In the genomic region with DNA sequence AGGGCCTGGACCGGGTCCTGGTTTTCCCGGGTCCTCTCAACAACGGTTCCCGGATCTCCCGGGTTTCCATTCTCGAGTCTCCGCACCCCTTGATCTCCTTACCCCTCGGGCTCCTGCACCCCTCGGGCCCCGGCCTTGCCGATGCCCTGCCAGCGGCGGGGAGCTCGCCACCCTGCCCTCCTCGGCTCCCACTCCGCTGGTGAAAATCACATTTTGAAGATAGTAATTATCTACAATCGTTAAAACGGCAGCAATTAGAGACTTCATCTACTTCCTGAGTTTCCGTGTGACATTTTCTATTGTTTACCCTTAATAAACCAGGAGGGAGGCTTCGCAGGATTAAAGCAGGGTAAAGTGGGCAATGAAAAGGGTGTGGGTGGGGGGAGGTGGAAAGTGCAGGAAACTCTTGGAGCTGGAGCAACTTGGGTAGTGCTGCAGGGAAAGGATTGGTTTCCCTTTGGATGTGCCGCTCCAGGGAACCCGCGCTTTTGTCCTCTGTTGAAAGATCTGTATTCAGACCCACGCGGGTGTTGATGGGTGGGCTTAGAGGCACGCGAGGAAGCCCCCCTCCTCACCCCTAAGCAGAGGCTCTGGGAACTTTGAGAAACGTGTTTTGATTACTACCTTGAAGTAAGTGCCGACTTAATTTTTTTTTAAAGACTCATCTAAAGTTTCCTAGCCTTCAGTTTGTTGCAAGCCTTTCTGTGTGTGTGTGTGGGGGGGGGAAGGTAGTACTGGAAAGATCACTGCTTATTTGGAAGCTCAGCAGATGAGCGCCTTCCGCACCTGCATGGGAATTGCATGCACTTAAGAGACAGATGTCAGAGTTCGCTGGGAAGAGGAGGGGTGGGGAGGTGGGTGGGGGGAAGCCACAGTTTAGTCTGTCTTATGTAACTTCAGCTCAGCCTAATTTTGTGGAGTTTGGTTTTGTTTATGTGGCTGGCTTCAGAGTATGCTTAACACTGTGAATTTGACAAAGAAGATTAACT, we compare ENCODE assay signal across 8 mouse cellular contexts. TPM values are rescaled to one million over a fixed set of nuclear protein-coding genes. Genes with fewer than 3 reads are reported as not detected.
DNase-seq lines count a peak whose midpoint lies in the region; ATAC-seq lines count a peak whose summit lies in the region.

No protein-coding gene starts in this region.

- peak; percentile 95 for DNase-seq in heart, adult 11 months
- no peak for DNase-seq in heart, postnatal 25 days (ENCODE audit: low spot score)
- DNase-seq in limb, embryonic 10.5 days (ENCODE audit: low spot score): peak; percentile 56
- peak; percentile 18 for DNase-seq in neural tube, embryonic 10.5 days (ENCODE audit: extremely low spot score, low spot score)
- no peak for DNase-seq in layer of hippocampus, adult 9-11 months
- DNase-seq in adrenal gland, adult 8-10 months: no peak

- no peaks in the 10 kb centered on the region for H3K9me3 ChIP-seq in heart, embryonic 13.5 days
- H3K9me3 ChIP-seq in limb, embryonic 10.5 days (replicated peaks): no peaks in the 10 kb centered on the region

- peak overlapping the region; percentile 77 for H3K27ac ChIP-seq in brown adipose tissue, adult 24 weeks (replicated peaks; ENCODE audit: low read depth, low read length)
- H3K27ac ChIP-seq in heart, embryonic 13.5 days (replicated peaks): peak overlapping the region; percentile 72
- H3K27ac ChIP-seq in limb, embryonic 10.5 days: peak overlapping the region; percentile 94

- H3K9ac ChIP-seq in heart, embryonic 13.5 days: peak overlapping the region; percentile 88

- peak overlapping the region; percentile 100 for H3K4me3 ChIP-seq in brown adipose tissue, adult 24 weeks (ENCODE audit: insufficient read depth, low read depth, low read length)
- H3K4me3 ChIP-seq in heart, embryonic 13.5 days: peak overlapping the region; percentile 82
- H3K4me3 ChIP-seq in limb, embryonic 10.5 days: peak overlapping the region; percentile 91

- peaks cover 2% of the 10 kb centered on the region; the same call in 1 of the 2 replicates for H3K4me1 ChIP-seq in brown adipose tissue, adult 24 weeks (ENCODE audit: control insufficient read depth, insufficient read depth, insufficient read length, low read length)
- peaks cover 25% of the 10 kb centered on the region for H3K4me1 ChIP-seq in heart, embryonic 13.5 days
- H3K4me1 ChIP-seq in limb, embryonic 10.5 days: peaks cover 46% of the 10 kb centered on the region

- peak overlapping the region; percentile 94 for H3K4me2 ChIP-seq in heart, embryonic 13.5 days

- 1% methylated on average over 32 of the region's 32 CpGs for WGBS in heart, embryonic 13.5 days
- under 1% methylated on average over 32 of the region's 32 CpGs for WGBS in limb, embryonic 10.5 days

- H3K27me3 ChIP-seq in heart, embryonic 13.5 days (replicated peaks): peaks cover 53% of the 10 kb centered on the region
- no peaks in the 10 kb centered on the region for H3K27me3 ChIP-seq in limb, embryonic 10.5 days (ENCODE audit: low read depth, poor library complexity, severe bottlenecking)

- H3K36me3 ChIP-seq in heart, embryonic 13.5 days: no peaks in the 10 kb centered on the region
- H3K36me3 ChIP-seq in limb, embryonic 10.5 days: no peaks in the 10 kb centered on the region

- intact Hi-C loops in heart, postnatal 25 days (cut with DNase I): loop anchor here (2.0 to 5.0 kb wide), 4 partner anchors 15 to 370 kb away; no protein-coding TSS in a partner anchor

- no peak for ATAC-seq in heart, embryonic 13.5 days (ENCODE audit: extremely low read depth, insufficient number of reproducible peaks, low FRiP score, low TSS enrichment)

RNA-seq across cellular contexts. Expression of gene Peli2, which starts 1.2 kb away (rescaled TPM):
- total RNA-seq in heart, postnatal 25 days (2021): 10 to 100 TPM; 13.5 to 13.9 TPM
- 18.2 and 23.7 TPM in 2 replicates for polyA plus RNA-seq in brown adipose tissue, adult 24 weeks (2012; ENCODE audit: insufficient read depth, insufficient read length, missing spikeins)
- 2.9 and 3.7 TPM in 2 replicates for polyA plus RNA-seq in heart, embryonic 13.5 days (2015; fragmentation: Nextera tagmentation; extraction: Ambion mirVana)
- 5.4 and 7.3 TPM in 2 replicates for polyA plus RNA-seq in limb, embryonic 10.5 days (2016; fragmentation: Nextera tagmentation; extraction: Ambion mirVana)
- total RNA-seq in adrenal gland, adult 8-10 months (2022): 10 to 100 TPM; 20.4 to 37.6 (median 28.8) TPM

Comparison
In these comparisons a context has a peak if more than half of its experiments do, and no peak if none do; other contexts are left out.
1. DNase-seq: peak in heart, adult 11 months (single experiment), limb, embryonic 10.5 days (single experiment) and neural tube, embryonic 10.5 days (single experiment); none in heart, postnatal 25 days (single experiment), layer of hippocampus, adult 9-11 months (single experiment) and adrenal gland, adult 8-10 months (single experiment).
2. Peak in every context shown above with its lines, with median percentiles within 50 percentile points of each other: H3K27ac ChIP-seq and H3K4me3 ChIP-seq.